Mouse (Mus musculus) bone marrow macrophage, adult 2 months (primary cell): ENCODE results near the gene Ppp5c. TPM values are rescaled to one million over a fixed set of nuclear protein-coding genes. Genes with fewer than 3 reads are reported as not detected.

Experiments used
- H3K27ac ChIP-seq: 2 replicates; pipeline ENCODE4 v1.5.1; 2012; ENCODE audit warnings: low read depth, low read length; ENCODE audit not compliant: insufficient read depth
- H3K4me1 ChIP-seq: 2 replicates; pipeline ENCODE4 v1.6.1; 2012; ENCODE audit warnings: low read length; ENCODE audit not compliant: control insufficient read depth, insufficient read depth
- H3K4me3 ChIP-seq: 2 replicates; pipeline ENCODE4 v1.5.1; 2012; ENCODE audit warnings: mild to moderate bottlenecking, low read length, moderate library complexity; ENCODE audit not compliant: insufficient read depth
- CTCF ChIP-seq: IDR thresholded peaks from 2 replicates; pipeline ENCODE4 v1.5.1; 2012; ENCODE audit warnings: low read depth, mild to moderate bottlenecking, low read length, moderate library complexity
- POLR2A ChIP-seq: IDR thresholded peaks from 2 replicates; pipeline ENCODE4 v1.6.1; 2012; ENCODE audit warnings: mild to moderate bottlenecking, low read depth, low read length, borderline replicate concordance
- polyA plus RNA-seq: library from polyadenylated mRNA; stranded (reverse); fragments of >200 nt; gene quantifications from 2 replicates; pipeline ENCODE4 v1.2.4, GENCODE M21; 2012; ENCODE audit not compliant: missing spikeins, insufficient read depth, insufficient read length

The Ppp5c gene
- polyA plus RNA-seq, 1 experiment: 83.1 TPM

DNA sequence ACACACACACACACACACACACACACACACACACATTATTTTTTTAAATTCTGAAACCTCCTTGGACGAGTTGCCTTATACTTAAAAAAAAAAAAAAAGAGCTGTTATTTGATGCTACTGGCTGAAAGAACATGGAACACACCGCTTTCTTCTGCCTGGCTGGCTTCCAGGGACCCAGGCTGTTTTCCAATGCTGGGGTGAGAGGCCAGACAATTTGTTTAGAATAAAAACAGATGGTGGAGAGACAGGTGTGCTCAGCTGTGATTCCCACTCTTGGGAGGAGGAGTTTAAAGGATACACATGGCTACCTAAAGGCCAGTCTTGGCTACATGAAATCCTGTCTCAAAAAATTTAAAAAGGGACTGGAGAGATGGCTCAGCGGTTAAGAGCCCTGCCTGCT, 39.3 kb downstream of the Ppp5c start:
- TF ChIP-seq POLR2A (no peak), CTCF (no peak)
- Histone ChIP-seq H3K4me3 (no peak overlapping the region), H3K4me1 (no peaks in the 10 kb centered on the region), H3K27ac (no peak overlapping the region)

DNA sequence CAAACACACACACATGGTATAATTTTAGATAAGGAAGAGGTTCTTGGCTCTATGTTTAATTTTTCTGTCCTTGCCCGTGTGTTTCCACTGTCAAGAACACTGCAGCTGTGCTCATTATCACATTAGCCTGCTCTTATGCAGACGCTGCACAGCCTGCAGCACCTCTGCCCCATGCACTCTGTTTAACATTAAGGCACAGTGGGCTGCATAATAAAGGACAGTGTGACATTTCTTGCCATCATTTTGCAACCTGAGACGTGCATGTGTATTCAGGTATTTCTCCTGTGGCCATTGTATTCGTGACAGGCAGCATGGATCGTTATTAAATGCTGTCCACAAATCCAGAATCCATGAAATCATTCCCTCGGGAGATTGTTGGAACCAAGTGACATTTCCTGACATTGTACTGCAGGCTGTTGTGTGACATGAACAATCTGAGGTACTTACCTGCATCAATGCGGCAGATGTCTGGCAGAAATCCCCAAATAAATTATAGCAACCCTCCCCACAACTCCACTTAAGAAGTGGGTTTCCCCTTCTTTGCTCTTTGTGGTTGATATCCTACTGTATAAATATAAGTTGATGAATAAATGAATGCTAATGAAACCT, 40.1 kb downstream of the Ppp5c start:
- Histone ChIP-seq H3K4me3 (no peak overlapping the region), H3K4me1 (no peaks in the 10 kb centered on the region), H3K27ac (no peak overlapping the region)
- TF ChIP-seq CTCF (no peak), POLR2A (no peak)

DNA sequence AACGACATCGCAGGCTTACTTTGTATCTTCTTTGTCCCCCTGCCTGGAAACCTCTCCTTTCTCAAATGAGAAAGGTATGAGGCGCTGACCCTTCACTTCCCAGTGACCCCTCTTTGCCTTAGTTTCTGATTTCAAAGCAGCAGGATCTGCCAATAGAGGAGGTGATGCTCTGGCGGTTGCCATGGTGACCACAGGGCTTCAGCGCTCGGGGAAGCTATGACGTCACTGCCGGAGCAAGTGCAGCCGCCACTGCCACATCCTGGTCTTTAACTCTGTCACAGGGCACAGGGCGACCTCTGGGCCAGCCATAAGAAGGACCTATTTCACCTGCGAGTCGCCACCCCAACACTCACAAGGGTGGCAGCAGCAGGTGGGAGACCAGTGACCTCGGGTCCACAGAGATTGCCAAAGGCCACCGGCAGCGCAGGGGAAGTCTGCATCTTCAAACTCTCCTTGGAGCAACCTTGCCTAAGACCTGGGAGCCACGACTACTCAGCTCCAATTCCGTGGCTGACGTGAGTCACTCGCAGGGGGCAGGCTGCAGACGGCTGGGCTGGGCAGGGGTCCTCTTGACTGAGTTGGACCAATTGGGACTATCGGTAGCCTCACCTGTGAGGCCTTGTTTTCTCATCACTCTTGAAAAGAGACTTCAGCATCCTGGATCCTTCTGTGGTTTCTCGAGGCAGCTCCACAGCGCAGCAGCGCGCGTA, 44.7 kb downstream of the Ppp5c start, which contains the start of gene Gm42372:
Gm42372 (plus strand) TSS at position 228 of the 710 bp plus-strand sequence.
- Histone ChIP-seq H3K27ac (no peak within 1 kb of the TSS), H3K4me3 (no peak within 1 kb of the TSS), H3K4me1 (peaks cover 5% of the 10 kb centered on the region; the same call in 1 of the 2 replicates)
- no peak for TF ChIP-seq POLR2A
- TF ChIP-seq CTCF: no peak

DNA sequence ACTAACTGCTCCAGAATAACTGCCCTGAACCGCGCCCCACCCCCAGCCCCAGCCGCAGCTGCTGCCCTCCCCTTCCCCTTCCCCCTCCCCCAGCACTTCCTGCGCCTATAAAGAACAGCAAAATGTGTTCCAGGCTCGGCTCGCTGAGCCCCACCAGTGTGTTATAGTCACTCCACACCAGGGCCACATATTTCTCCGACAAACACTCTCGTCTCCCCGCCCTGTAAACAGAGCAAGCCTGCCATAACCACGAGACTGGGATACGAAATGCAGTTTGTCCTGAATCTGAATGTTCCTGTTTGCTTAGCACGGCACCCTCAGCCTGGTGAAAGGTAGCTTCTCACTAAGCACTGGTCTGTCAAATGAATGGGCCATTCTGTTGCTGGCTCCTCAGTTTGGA, 47.4 kb downstream of the Ppp5c start:
- H3K4me3 ChIP-seq: peak overlapping the region; percentile 34
- TF ChIP-seq POLR2A (no peak), CTCF (no peak)
- no peak overlapping the region for H3K27ac ChIP-seq
- peaks cover 5% of the 10 kb centered on the region; the same call in 1 of the 2 replicates for H3K4me1 ChIP-seq

DNA sequence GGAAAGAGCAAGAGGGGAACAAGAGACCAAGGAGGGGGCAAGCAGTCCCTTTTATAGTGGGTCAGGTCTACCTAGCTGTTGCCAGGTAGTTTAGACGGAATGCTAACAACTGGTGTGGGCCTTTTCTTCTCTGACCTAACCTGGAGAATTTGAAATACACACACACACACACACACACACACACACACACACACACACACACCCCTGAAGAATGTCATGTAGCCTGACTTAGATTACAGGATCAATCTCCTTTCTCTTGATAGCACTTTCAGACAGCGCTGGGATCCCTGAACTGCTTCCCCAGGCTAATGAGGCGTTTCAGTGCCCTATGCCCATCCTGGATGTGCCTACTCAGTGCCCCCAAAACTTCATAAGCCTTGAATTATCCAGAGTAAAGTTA, 49.1 kb downstream of the Ppp5c start:
- TF ChIP-seq CTCF: no peak
- no peak for TF ChIP-seq POLR2A

DNA sequence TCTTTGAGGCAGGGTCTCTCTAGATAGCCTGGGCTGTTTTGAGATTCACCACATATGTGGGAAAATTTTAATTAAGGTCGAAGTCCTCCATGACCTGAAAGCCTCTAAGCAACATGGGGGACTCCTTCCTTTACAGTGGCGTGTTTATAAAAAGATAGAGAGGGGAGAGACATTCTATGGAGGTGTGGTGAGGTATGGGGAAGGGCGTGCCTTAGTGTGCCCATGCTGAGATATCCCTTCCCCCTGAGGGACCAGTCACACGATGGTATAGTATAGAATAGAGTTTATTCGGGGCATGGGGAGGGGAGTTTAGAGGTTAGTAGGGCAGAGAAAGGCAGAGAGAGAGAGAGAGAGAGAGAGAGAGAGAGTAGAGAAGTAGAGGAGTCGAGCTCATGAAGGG, 49.6 kb downstream of the Ppp5c start:
- TF ChIP-seq CTCF (no peak), POLR2A (no peak)
- Histone ChIP-seq H3K27ac (no peak overlapping the region), H3K4me3 (no peak overlapping the region), H3K4me1 (peaks cover 8% of the 10 kb centered on the region; the same call in 1 of the 2 replicates)

More for the DNA sequence above, 49.1 kb downstream of the Ppp5c start:
- no peak overlapping the region for H3K4me3 ChIP-seq
- H3K4me1 ChIP-seq: peaks cover 5% of the 10 kb centered on the region; the same call in 1 of the 2 replicates
- H3K27ac ChIP-seq: no peak overlapping the region

DNA sequence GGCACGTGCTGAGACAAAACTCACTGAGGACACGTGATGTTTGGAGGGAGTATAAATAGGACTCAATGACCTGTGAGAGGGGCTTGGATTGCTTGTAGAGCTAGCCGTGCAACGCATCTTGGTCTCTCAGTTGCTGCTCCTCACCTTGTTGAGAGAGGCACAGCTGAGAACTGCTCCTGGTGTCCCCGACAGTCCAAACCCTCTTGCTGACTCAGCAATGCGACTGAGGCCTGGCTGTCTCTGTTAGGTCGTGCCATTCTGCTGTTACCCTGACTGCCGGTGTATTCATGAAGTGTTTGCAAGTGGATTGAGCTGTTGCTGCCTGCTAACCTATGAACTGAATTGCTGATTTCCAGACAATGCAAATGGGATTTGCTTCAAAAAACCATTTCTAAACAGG, 51.4 kb downstream of the Ppp5c start:
- no peak for TF ChIP-seq CTCF
- TF ChIP-seq POLR2A: no peak
- Histone ChIP-seq H3K4me3 (no peak overlapping the region), H3K4me1 (peaks cover 10% of the 10 kb centered on the region; the same call in 1 of the 2 replicates), H3K27ac (no peak overlapping the region)

DNA sequence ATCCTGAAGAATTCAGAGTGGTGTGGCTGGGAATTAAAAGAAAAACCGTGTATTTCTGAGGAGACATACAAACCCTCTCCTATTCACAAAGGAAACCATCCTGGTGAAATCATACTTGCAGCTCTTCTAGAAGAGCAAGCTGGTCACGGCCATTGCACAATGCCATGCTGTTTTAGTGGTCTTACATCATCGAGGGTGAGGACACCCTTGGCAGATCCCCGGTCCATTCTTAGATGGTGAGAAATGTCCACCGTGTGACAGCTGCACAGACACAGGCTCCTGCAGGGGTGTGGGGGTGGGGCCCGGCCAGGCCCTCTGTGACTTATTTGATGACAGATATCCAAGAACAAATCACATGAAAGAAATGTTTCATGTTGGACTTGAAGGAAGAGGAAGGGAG, 53.7 kb downstream of the Ppp5c start:
- H3K4me1 ChIP-seq: peaks cover 5% of the 10 kb centered on the region; the same call in 1 of the 2 replicates
- H3K4me3 ChIP-seq: no peak overlapping the region
- no peak for TF ChIP-seq CTCF
- no peak for TF ChIP-seq POLR2A
- H3K27ac ChIP-seq: no peak overlapping the region

DNA sequence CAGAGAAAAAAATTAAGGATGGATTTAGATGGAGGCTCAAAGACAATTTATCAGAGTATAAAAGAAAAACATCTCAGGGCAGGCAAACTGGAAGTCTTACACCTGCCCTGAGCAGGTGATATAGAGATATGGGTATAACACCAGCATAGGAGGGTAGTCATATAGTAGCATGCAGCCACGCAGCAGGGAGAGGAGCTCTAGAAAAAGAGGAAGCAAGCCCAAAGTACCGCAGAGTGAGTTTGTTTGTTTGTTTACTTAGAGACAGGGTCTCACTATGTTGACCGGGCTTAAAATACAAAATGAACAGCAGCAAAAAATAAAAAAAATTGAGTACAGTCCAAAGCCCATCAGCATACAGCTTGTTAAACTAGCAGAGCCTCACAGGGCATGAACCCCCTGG, 56.6 kb downstream of the Ppp5c start:
- no peak overlapping the region for H3K4me3 ChIP-seq
- TF ChIP-seq POLR2A: no peak
- no peak for TF ChIP-seq CTCF
- H3K4me1 ChIP-seq: peaks cover 5% of the 10 kb centered on the region; the same call in 1 of the 2 replicates
- no peak overlapping the region for H3K27ac ChIP-seq

DNA sequence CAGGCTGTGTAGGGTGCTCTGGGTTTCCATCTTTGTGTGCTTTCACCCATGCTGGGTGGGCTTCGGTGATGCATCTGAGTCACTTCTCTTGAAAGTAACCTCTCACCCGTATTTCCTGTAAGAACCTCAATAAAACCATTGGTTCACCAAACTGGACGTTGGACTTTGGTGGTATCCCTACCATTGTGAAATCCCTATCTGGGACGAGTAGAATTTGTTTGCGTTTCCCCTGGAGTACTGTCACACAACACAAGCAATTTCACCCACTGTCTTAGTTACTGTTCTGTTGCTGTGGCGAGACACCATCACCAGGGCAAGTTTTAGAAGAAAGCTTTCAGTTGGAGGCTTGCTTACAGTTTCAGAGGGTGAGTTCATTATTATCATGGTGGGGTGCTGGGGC, 59.3 kb downstream of the Ppp5c start:
- H3K4me3 ChIP-seq: no peak overlapping the region
- TF ChIP-seq CTCF (no peak), POLR2A (no peak)
- peaks cover 4% of the 10 kb centered on the region; the same call in 1 of the 2 replicates for H3K4me1 ChIP-seq
- no peak overlapping the region for H3K27ac ChIP-seq

DNA sequence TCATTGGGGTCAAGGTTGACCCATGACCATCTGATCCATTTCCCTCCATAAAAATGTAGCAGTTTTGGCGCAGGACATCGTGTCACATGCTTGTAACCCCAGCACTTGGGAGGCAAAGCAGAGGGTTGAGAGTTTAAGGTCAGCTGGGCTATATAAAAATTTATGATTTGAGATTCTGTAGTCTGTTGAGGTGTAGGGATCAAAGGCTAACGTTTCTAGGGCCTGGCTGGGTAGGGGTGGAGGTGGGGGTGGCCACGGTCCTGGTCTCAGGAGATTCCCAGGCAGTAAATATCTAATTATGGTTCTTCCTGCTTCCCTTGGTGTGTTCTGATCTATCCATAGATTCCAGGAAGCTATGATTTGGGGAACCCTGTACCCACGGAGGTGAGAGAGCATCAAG, 66.0 kb downstream of the Ppp5c start:
- TF ChIP-seq POLR2A (no peak), CTCF (no peak)
- H3K27ac ChIP-seq: no peak overlapping the region
- no peaks in the 10 kb centered on the region for H3K4me1 ChIP-seq
- H3K4me3 ChIP-seq: no peak overlapping the region
